ENCODE assay signal across 17 mouse cellular contexts in genomic region chr10:22811921-22812320, GRCm38 (mm10). TPM values are rescaled to one million over a fixed set of nuclear protein-coding genes. Genes with fewer than 3 reads are reported as not detected.
DNase-seq lines count a peak whose midpoint lies in the region; ATAC-seq and TF ChIP-seq lines count a peak whose summit lies in the region.
"Had no signal": no experiment of that assay in that cellular context is flagged by ENCODE, and none has a peak within 500 bp of the region (broad histone marks: within the 10 kb centered on the region; RNA-seq: fewer than 3 reads in every experiment).

No protein-coding gene starts in this region.

- H3K36me3 ChIP-seq in hindbrain, embryonic 14.5 days (replicated peaks; ENCODE audit: control insufficient read depth, insufficient read depth) = no peaks in the 10 kb centered on the region
- H3K36me3 ChIP-seq in hindbrain, embryonic 12.5 days = no peaks in the 10 kb centered on the region
- no peaks in the 10 kb centered on the region for H3K36me3 ChIP-seq in kidney, embryonic 15.5 days
- H3K36me3 ChIP-seq: liver, embryonic 13.5 days had no signal

- H3K9me3 ChIP-seq in hindbrain, embryonic 14.5 days (ENCODE audit: control insufficient read depth, low read length) = no peaks in the 10 kb centered on the region
- no peaks in the 10 kb centered on the region for H3K9me3 ChIP-seq in hindbrain, embryonic 12.5 days (replicated peaks)
- H3K9me3 ChIP-seq in kidney, embryonic 15.5 days (replicated peaks) = no peaks in the 10 kb centered on the region
- H3K9me3 ChIP-seq: liver, embryonic 13.5 days had no signal

- WGBS in cerebellum, adult 2 months = 8% methylated on average over 12 of the region's 12 CpGs
- 7% methylated on average over 12 of the region's 12 CpGs for WGBS in hindbrain, embryonic 14.5 days
- WGBS in hindbrain, embryonic 12.5 days = 17% methylated on average over 12 of the region's 12 CpGs
- 20% methylated on average over 12 of the region's 12 CpGs for WGBS in kidney, embryonic 15.5 days

- intact Hi-C loops in left cerebral cortex, postnatal 36 days (cut with DNase I) = loop anchor here (10.0 kb wide), 1 partner anchor 533 kb away; no protein-coding TSS in a partner anchor

- no peak overlapping the region for H3K27ac ChIP-seq in cerebellum, adult 2 months (ENCODE audit: insufficient read depth, low read length)
- no peak overlapping the region for H3K27ac ChIP-seq in hindbrain, embryonic 14.5 days
- no peak overlapping the region for H3K27ac ChIP-seq in hindbrain, embryonic 12.5 days
- no peak overlapping the region for H3K27ac ChIP-seq in kidney, embryonic 15.5 days
- H3K27ac ChIP-seq: liver, embryonic 13.5 days had no signal

- no peak for ATAC-seq in hindbrain, embryonic 14.5 days (ENCODE audit: low FRiP score)
- ATAC-seq in hindbrain, embryonic 12.5 days (ENCODE audit: low FRiP score) = no peak
- no peak for ATAC-seq in kidney, embryonic 15.5 days (replicated peaks; ENCODE audit: low FRiP score)

- H3K4me1 ChIP-seq in cerebellum, adult 2 months (ENCODE audit: control insufficient read depth, insufficient read depth, low read length) = no peaks in the 10 kb centered on the region
- no peaks in the 10 kb centered on the region for H3K4me1 ChIP-seq in hindbrain, embryonic 14.5 days (replicated peaks; ENCODE audit: control insufficient read depth, insufficient read depth, low read length)
- H3K4me1 ChIP-seq in hindbrain, embryonic 12.5 days = peaks cover 5% of the 10 kb centered on the region
- peaks cover 36% of the 10 kb centered on the region for H3K4me1 ChIP-seq in kidney, embryonic 15.5 days
- H3K4me1 ChIP-seq: liver, embryonic 13.5 days had no signal

- DNase-seq in cerebellum, postnatal 14 days = peak; percentile 31 to 36
- no peak for DNase-seq in cerebellum, adult 2 months
- peak; percentile 23 for DNase-seq in hindbrain, embryonic 14.5 days (ENCODE audit: low spot score)
- DNase-seq in embryo, embryonic 10 days (ENCODE audit: low spot score) = peak; percentile 53
- no peak for DNase-seq in frontal cortex, postnatal 25 days (ENCODE audit: low spot score in 2 of 2)
- no peak for DNase-seq in left cerebral cortex, postnatal 36 days (ENCODE audit: low spot score in 2 of 2)
- DNase-seq: adrenal gland, adult 2 months; liver, embryonic 13.5 days; lung, postnatal 14 days had no signal

- no peak overlapping the region for H3K4me2 ChIP-seq in hindbrain, embryonic 14.5 days (replicated peaks)
- H3K4me2 ChIP-seq in hindbrain, embryonic 12.5 days (replicated peaks) = no peak overlapping the region
- peak overlapping the region; percentile 40 for H3K4me2 ChIP-seq in kidney, embryonic 15.5 days
- H3K4me2 ChIP-seq: liver, embryonic 13.5 days; midbrain, embryonic 11.5 days had no signal

- no peak overlapping the region for H3K4me3 ChIP-seq in cerebellum, adult 2 months (replicated peaks; ENCODE audit: insufficient read depth, low read depth, low read length)
- H3K4me3 ChIP-seq in hindbrain, embryonic 14.5 days (replicated peaks; ENCODE audit: low read length) = no peak overlapping the region
- H3K4me3 ChIP-seq in hindbrain, embryonic 12.5 days = no peak overlapping the region
- 0 out of 2 replicates have a peak overlapping the region, but pooled peaks have one; percentile 14 for H3K4me3 ChIP-seq in kidney, embryonic 15.5 days (replicated peaks)
- H3K4me3 ChIP-seq: erythroblast, embryonic 14.5 days; liver, embryonic 13.5 days had no signal

- H3K9ac ChIP-seq in hindbrain, embryonic 14.5 days = no peak overlapping the region
- H3K9ac ChIP-seq in hindbrain, embryonic 12.5 days = no peak overlapping the region
- H3K9ac ChIP-seq in kidney, embryonic 15.5 days = no peak overlapping the region
- H3K9ac ChIP-seq: liver, embryonic 13.5 days had no signal

- TF ChIP-seq POLR2A in cerebellum, adult 2 months (IDR thresholded peaks at IDR 0.05; ENCODE audit: borderline replicate concordance, insufficient read depth, low read length) = no peak

- TF ChIP-seq CTCF in cerebellum, adult 2 months (IDR thresholded peaks at IDR 0.05; ENCODE audit: borderline replicate concordance, insufficient read depth, low read depth, low read length) = no peak

- peaks cover 4% of the 10 kb centered on the region; the same call in 1 of the 2 replicates for H3K27me3 ChIP-seq in cerebellum, adult 2 months (ENCODE audit: control insufficient read depth, insufficient read depth, low read length)
- peaks cover 78% of the 10 kb centered on the region for H3K27me3 ChIP-seq in hindbrain, embryonic 14.5 days (ENCODE audit: control insufficient read depth, insufficient read depth, low read length)
- H3K27me3 ChIP-seq in hindbrain, embryonic 12.5 days = peaks cover 77% of the 10 kb centered on the region
- H3K27me3 ChIP-seq in kidney, embryonic 15.5 days = peaks cover 23% of the 10 kb centered on the region

RNA-seq across cellular contexts. Expression of gene Tcf21, which starts 8.1 kb away (rescaled TPM):
- 0.29 and 0.62 TPM in 2 replicates for polyA plus RNA-seq in cerebellum, adult 2 months (2012; rRNA removed)
- 0.93 and 2.5 TPM in 2 replicates for polyA plus RNA-seq in hindbrain, embryonic 14.5 days (2014; fragmentation: Nextera tagmentation; extraction: Ambion mirVana)
- 0.17 and 0.96 TPM in 2 replicates for polyA plus RNA-seq in hindbrain, embryonic 12.5 days (2016; fragmentation: Nextera tagmentation; extraction: Ambion mirVana)
- polyA plus RNA-seq in kidney, embryonic 15.5 days (2015; fragmentation: Nextera tagmentation; extraction: Ambion mirVana) = 325 and 329 TPM in 2 replicates
- not detected for total RNA-seq in left cerebral cortex, postnatal 36 days (2021)
- total RNA-seq: common myeloid progenitor, adult 5-6 weeks; layer of hippocampus, adult 18-20 months; left cerebral cortex, adult 8-10 months had no signal
- polyA plus RNA-seq: erythroblast, embryonic 14.5 days; frontal cortex, adult 2 months had no signal

Comparison
In these comparisons a context has a peak if more than half of its experiments do, and no peak if none do; other contexts are left out.
1. DNase-seq: peak in cerebellum, postnatal 14 days (2 of 2), hindbrain, embryonic 14.5 days (single experiment) and embryo, embryonic 10 days (single experiment); none in cerebellum, adult 2 months (0 of 2), frontal cortex, postnatal 25 days (0 of 2) and left cerebral cortex, postnatal 36 days (0 of 2).
2. RNA of gene Tcf21, which starts 8.1 kb away (polyA plus RNA-seq): 325 to 329 TPM in kidney, embryonic 15.5 days; 0.93 to 2.5 TPM in hindbrain, embryonic 14.5 days, 0.29 to 0.62 TPM in cerebellum, adult 2 months and 0.17 to 0.96 TPM in hindbrain, embryonic 12.5 days; every median in the first group is over 10 times any median in the second.